Mouse (Mus musculus): ENCODE data around the gene Ptges3.

- TF ChIP-seq CTCF (IDR thresholded peaks at IDR 0.05) (no peak), POLR2A (IDR thresholded peaks at IDR 0.05; ENCODE audit: insufficient read depth, low read depth, low read length) (no peak)
These were observed 36.4 kb downstream of the Ptges3 start for GRCm38 (mm10) chr10:128095003-128095636.

All from heart, adult 2 months (tissue).